Mouse (Mus musculus) stomach, postnatal 0 days (tissue): ENCODE data around the gene Cdhr5.

ENCODE experiments used
- CTCF ChIP-seq: IDR thresholded peaks from 2 replicates; pipeline ENCODE4 v1.5.1; 2016; ENCODE audit warnings: antibody characterized with exemption, low read depth, mild to moderate bottlenecking, moderate library complexity
- EP300 ChIP-seq: optimal IDR thresholded peaks from 2 replicates; pipeline ENCODE3; 2016; ENCODE audit warnings: antibody characterized with exemption

GRCm38 (mm10) chr7:141319446-141319845 lies 42.9 kb upstream of the Cdhr5 start:
- TF ChIP-seq EP300 (no peak), CTCF (no peak)
